Mouse (Mus musculus): Measurements from ENCODE around the gene Ugt1a6b.

Gene Ugt1a6b

GRCm38 (mm10) chr1:88195687-88196086 is 92.6 kb downstream of the Ugt1a6b start:
- DNase-seq (ENCODE audit: extremely low read depth, low read depth, low spot score) = no peak

GRCm38 (mm10) chr1:88197443-88197842 is 94.4 kb downstream of the Ugt1a6b start:
- DNase-seq (ENCODE audit: extremely low read depth, low read depth, low spot score) = no peak

GRCm38 (mm10) chr1:88199996-88200395 is 96.9 kb downstream of the Ugt1a6b start:
- DNase-seq (ENCODE audit: extremely low read depth, low read depth, low spot score) = no peak

- no peak for DNase-seq (ENCODE audit: extremely low read depth, low read depth, low spot score)
Measured at GRCm38 (mm10) chr1:88200456-88200855, 97.4 kb downstream of the Ugt1a6b start, which contains the start of gene Ugt1a2. Gene Ugt1a2, plus strand, starts transcription at chr1:88200601.

GRCm38 (mm10) chr1:88205294-88205922 is 102.4 kb downstream of the Ugt1a6b start, which contains the start of gene Dnajb3:
Gene Dnajb3, minus strand, starts transcription at chr1:88205782.
- no peak for DNase-seq (ENCODE audit: extremely low read depth, low read depth, low spot score)

GRCm38 (mm10) chr1:88206843-88207479 is 103.9 kb downstream of the Ugt1a6b start:
- DNase-seq (ENCODE audit: extremely low read depth, low read depth, low spot score) = no peak

- DNase-seq (ENCODE audit: extremely low read depth, low read depth, low spot score) = peak; percentile 98
Measured at GRCm38 (mm10) chr1:88211812-88212211, 108.8 kb downstream of the Ugt1a6b start, which contains the start of gene Ugt1a1. Gene Ugt1a1, plus strand, starts transcription at chr1:88211959.

- DNase-seq (ENCODE audit: extremely low read depth, low read depth, low spot score) = no peak
Measured at GRCm38 (mm10) chr1:88212341-88213045, 109.4 kb downstream of the Ugt1a6b start.

GRCm38 (mm10) chr1:88213061-88213460 is 110.0 kb downstream of the Ugt1a6b start:
- DNase-seq (ENCODE audit: extremely low read depth, low read depth, low spot score) = no peak

- no peak for DNase-seq (ENCODE audit: extremely low read depth, low read depth, low spot score)
Measured at GRCm38 (mm10) chr1:88213766-88214461, 110.9 kb downstream of the Ugt1a6b start.

GRCm38 (mm10) chr1:88214462-88214952 is 111.5 kb downstream of the Ugt1a6b start:
- no peak for DNase-seq (ENCODE audit: extremely low read depth, low read depth, low spot score)

- no peak for DNase-seq (ENCODE audit: extremely low read depth, low read depth, low spot score)
Measured at GRCm38 (mm10) chr1:88215466-88216380, 112.7 kb downstream of the Ugt1a6b start.

GRCm38 (mm10) chr1:88216551-88216950 is 113.5 kb downstream of the Ugt1a6b start:
- no peak for DNase-seq (ENCODE audit: extremely low read depth, low read depth, low spot score)

GRCm38 (mm10) chr1:88217144-88217543 is 114.1 kb downstream of the Ugt1a6b start:
- DNase-seq (ENCODE audit: extremely low read depth, low read depth, low spot score) = no peak

GRCm38 (mm10) chr1:88217576-88217975 is 114.5 kb downstream of the Ugt1a6b start:
- no peak for DNase-seq (ENCODE audit: extremely low read depth, low read depth, low spot score)

GRCm38 (mm10) chr1:88218051-88218450 is 115.0 kb downstream of the Ugt1a6b start:
- no peak for DNase-seq (ENCODE audit: extremely low read depth, low read depth, low spot score)

GRCm38 (mm10) chr1:88218591-88218990 is 115.5 kb downstream of the Ugt1a6b start:
- no peak for DNase-seq (ENCODE audit: extremely low read depth, low read depth, low spot score)

GRCm38 (mm10) chr1:88219054-88219453 is 116.0 kb downstream of the Ugt1a6b start:
- no peak for DNase-seq (ENCODE audit: extremely low read depth, low read depth, low spot score)

- DNase-seq (ENCODE audit: extremely low read depth, low read depth, low spot score) = peak; percentile 88
Measured at GRCm38 (mm10) chr1:88220336-88220735, 117.3 kb downstream of the Ugt1a6b start.

- DNase-seq (ENCODE audit: extremely low read depth, low read depth, low spot score) = no peak
Measured at GRCm38 (mm10) chr1:88222216-88222615, 119.2 kb downstream of the Ugt1a6b start.

Measured in fat pad, adult 2 months (tissue).